Mouse (Mus musculus): ENCODE data around the gene Ccdc85c. TPM values are rescaled to one million over a fixed set of nuclear protein-coding genes. Genes with fewer than 3 reads are reported as not detected.

Gene Ccdc85c
- polyA plus RNA-seq, 1 experiment from 2014 or later: 8.2 TPM

- no peak for ATAC-seq (ENCODE audit: insufficient number of reproducible peaks, insufficient read depth, low FRiP score, low read depth)
- Histone ChIP-seq H3K9me3 (ENCODE audit: control insufficient read depth, low read length) (no peaks in the 10 kb centered on the region), H3K4me1 (ENCODE audit: control insufficient read depth in 2 of 2, insufficient read depth in 2 of 2, low read length in 2 of 2) (peaks cover 57 to 72% of the 10 kb centered on the region in 2 experiments), H3K36me3 (ENCODE audit: control insufficient read depth, insufficient read depth, low read length) (no peaks in the 10 kb centered on the region), H3K27ac (replicated peaks in 1 of 2; ENCODE audit: control insufficient read depth in 1 of 2, insufficient read depth in 1 of 2, low read depth in 2 of 2, low read length in 2 of 2) (no peak overlapping the region), H3K4me2 (ENCODE audit: low read length) (no peak overlapping the region), H3K9ac (ENCODE audit: low read length) (no peak overlapping the region), H3K4me3 (ENCODE audit: control insufficient read depth in 1 of 2, insufficient read depth in 1 of 2, low read depth in 1 of 2, low read length in 2 of 2) (no peak overlapping the region), H3K27me3 (ENCODE audit: control insufficient read depth, insufficient read depth, low read length) (no peaks in the 10 kb centered on the region)
- 41% methylated on average over 14 of the region's 14 CpGs for WGBS
Observed at GRCm38 (mm10) chr12:108234832-108235602, 40.2 kb downstream of the Ccdc85c start.

DNA sequence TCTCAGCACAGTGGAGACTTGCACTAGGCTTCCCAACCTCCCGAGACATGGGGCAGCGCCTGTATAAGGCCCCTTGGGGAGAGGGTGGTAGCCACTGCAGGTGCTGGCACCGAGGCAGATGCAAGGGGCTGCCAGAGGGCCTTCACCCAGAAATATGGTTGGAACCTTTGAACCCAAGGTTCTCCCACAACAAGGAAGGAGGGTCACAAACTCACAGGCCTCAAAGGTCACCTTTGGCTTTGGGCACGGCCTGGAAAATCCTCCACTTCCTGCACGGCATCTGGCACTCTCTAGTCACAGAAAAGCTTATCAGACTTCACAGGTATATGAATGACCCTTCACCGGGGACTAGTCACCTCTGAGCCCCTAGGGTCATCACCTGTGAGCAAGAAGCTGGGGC, 41.5 kb downstream of the Ccdc85c start:
- H3K36me3 ChIP-seq (ENCODE audit: control insufficient read depth, insufficient read depth, low read length): no peaks in the 10 kb centered on the region
- no peak overlapping the region for H3K9ac ChIP-seq (ENCODE audit: low read length)
- no peak overlapping the region for H3K27ac ChIP-seq (replicated peaks in 1 of 2; ENCODE audit: control insufficient read depth in 1 of 2, insufficient read depth in 1 of 2, low read depth in 2 of 2, low read length in 2 of 2)
- H3K4me2 ChIP-seq (ENCODE audit: low read length): no peak overlapping the region
- peaks cover 57 to 72% of the 10 kb centered on the region in 2 experiments for H3K4me1 ChIP-seq (ENCODE audit: control insufficient read depth in 2 of 2, insufficient read depth in 2 of 2, low read length in 2 of 2)
- H3K27me3 ChIP-seq (ENCODE audit: control insufficient read depth, insufficient read depth, low read length): no peaks in the 10 kb centered on the region
- no peak for ATAC-seq (ENCODE audit: insufficient number of reproducible peaks, insufficient read depth, low FRiP score, low read depth)
- H3K9me3 ChIP-seq (ENCODE audit: control insufficient read depth, low read length): no peaks in the 10 kb centered on the region
- WGBS: 80% methylated on average over 6 of the region's 6 CpGs
- H3K4me3 ChIP-seq (ENCODE audit: control insufficient read depth in 1 of 2, insufficient read depth in 1 of 2, low read depth in 1 of 2, low read length in 2 of 2): no peak overlapping the region

DNA sequence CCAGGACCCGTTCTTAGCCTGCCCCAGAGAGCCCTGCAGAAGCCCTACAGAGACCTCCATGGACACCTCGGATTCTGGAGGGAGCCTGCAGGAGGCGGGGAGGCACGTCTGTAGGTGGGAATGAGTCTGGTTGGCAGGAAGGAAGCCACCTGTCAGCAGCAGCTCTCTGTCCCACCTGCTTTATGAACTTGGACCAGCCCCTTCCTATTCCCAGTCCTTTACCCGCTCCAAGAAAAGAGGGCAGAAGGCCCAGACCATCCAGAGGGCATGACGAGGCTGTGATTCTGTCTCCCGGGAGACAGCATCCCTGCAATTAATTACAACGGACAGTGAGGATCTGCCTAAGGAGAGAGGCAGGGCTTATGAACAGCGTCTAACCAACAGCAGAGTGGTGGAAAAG, 43.3 kb downstream of the Ccdc85c start:
- no peak overlapping the region for H3K4me3 ChIP-seq (ENCODE audit: control insufficient read depth in 1 of 2, insufficient read depth in 1 of 2, low read depth in 1 of 2, low read length in 2 of 2)
- peaks cover 46 to 62% of the 10 kb centered on the region in 2 experiments for H3K4me1 ChIP-seq (ENCODE audit: control insufficient read depth in 2 of 2, insufficient read depth in 2 of 2, low read length in 2 of 2)
- H3K9me3 ChIP-seq (ENCODE audit: control insufficient read depth, low read length): no peaks in the 10 kb centered on the region

GRCm38 (mm10) chr12:108230821-108231794, 44.1 kb downstream of the Ccdc85c start:
- 46% methylated on average over 17 of the region's 18 CpGs for WGBS
- Histone ChIP-seq H3K4me2 (ENCODE audit: low read length) (0 out of 2 replicates have a peak overlapping the region, but pooled peaks have one; percentile 4), H3K9me3 (ENCODE audit: control insufficient read depth, low read length) (no peaks in the 10 kb centered on the region), H3K27ac (replicated peaks in 1 of 2; ENCODE audit: control insufficient read depth in 1 of 2, insufficient read depth in 1 of 2, low read depth in 2 of 2, low read length in 2 of 2) (no peak overlapping the region), H3K4me3 (ENCODE audit: control insufficient read depth in 1 of 2, insufficient read depth in 1 of 2, low read depth in 1 of 2, low read length in 2 of 2) (no peak overlapping the region), H3K4me1 (ENCODE audit: control insufficient read depth in 2 of 2, insufficient read depth in 2 of 2, low read length in 2 of 2) (peaks cover 40 to 55% of the 10 kb centered on the region in 2 experiments), H3K36me3 (ENCODE audit: control insufficient read depth, insufficient read depth, low read length) (no peaks in the 10 kb centered on the region), H3K9ac (ENCODE audit: low read length) (0 out of 2 replicates have a peak overlapping the region, but pooled peaks have one; percentile 30), H3K27me3 (ENCODE audit: control insufficient read depth, insufficient read depth, low read length) (no peaks in the 10 kb centered on the region)
- ATAC-seq (ENCODE audit: insufficient number of reproducible peaks, insufficient read depth, low FRiP score, low read depth): no peak

More for the DNA sequence above, 43.3 kb downstream of the Ccdc85c start:
- H3K27ac ChIP-seq (replicated peaks in 1 of 2; ENCODE audit: control insufficient read depth in 1 of 2, insufficient read depth in 1 of 2, low read depth in 2 of 2, low read length in 2 of 2): no peak overlapping the region
- no peaks in the 10 kb centered on the region for H3K36me3 ChIP-seq (ENCODE audit: control insufficient read depth, insufficient read depth, low read length)
- no peak for ATAC-seq (ENCODE audit: insufficient number of reproducible peaks, insufficient read depth, low FRiP score, low read depth)
- no peak overlapping the region for H3K9ac ChIP-seq (ENCODE audit: low read length)
- 62% methylated on average over 9 of the region's 9 CpGs for WGBS
- no peak overlapping the region for H3K4me2 ChIP-seq (ENCODE audit: low read length)
- H3K27me3 ChIP-seq (ENCODE audit: control insufficient read depth, insufficient read depth, low read length): no peaks in the 10 kb centered on the region

DNA sequence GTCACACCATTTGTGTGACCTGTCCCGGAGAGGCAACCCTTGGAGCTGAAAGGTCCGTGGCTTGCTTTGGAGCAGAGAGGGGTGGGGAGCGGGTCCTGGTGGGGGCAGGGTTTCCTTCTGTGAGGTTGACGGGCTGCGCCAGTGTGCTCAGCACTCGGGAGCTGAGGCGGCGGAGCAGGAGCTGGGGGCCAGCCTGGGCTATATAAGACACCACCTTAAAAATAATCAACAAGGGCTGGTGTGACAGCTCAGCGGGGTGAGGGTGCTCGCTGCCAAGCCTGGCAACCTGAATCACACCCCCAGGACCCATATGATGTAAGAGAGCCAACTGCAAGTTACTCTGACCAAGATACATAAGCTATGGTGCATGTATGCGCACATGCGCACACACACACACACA, 45.1 kb downstream of the Ccdc85c start:
- Histone ChIP-seq H3K27ac (replicated peaks in 1 of 2; ENCODE audit: control insufficient read depth in 1 of 2, insufficient read depth in 1 of 2, low read depth in 2 of 2, low read length in 2 of 2) (peak overlapping the region in 1 of 2 experiments; percentile 29; a peak in 1 of 4 replicates), H3K4me1 (ENCODE audit: control insufficient read depth in 2 of 2, insufficient read depth in 2 of 2, low read length in 2 of 2) (peaks cover 42 to 55% of the 10 kb centered on the region in 2 experiments), H3K9ac (ENCODE audit: low read length) (peak overlapping the region; percentile 51; the same call in 1 of the 2 replicates), H3K4me2 (ENCODE audit: low read length) (no peak overlapping the region), H3K4me3 (ENCODE audit: control insufficient read depth in 1 of 2, insufficient read depth in 1 of 2, low read depth in 1 of 2, low read length in 2 of 2) (no peak overlapping the region), H3K9me3 (ENCODE audit: control insufficient read depth, low read length) (no peaks in the 10 kb centered on the region), H3K27me3 (ENCODE audit: control insufficient read depth, insufficient read depth, low read length) (no peaks in the 10 kb centered on the region), H3K36me3 (ENCODE audit: control insufficient read depth, insufficient read depth, low read length) (no peaks in the 10 kb centered on the region)
- 72% methylated on average over 12 of the region's 12 CpGs for WGBS
- no peak for ATAC-seq (ENCODE audit: insufficient number of reproducible peaks, insufficient read depth, low FRiP score, low read depth)

GRCm38 (mm10) chr12:108227527-108227926, 47.7 kb downstream of the Ccdc85c start:
- Histone ChIP-seq H3K9ac (ENCODE audit: low read length) (no peak overlapping the region), H3K27ac (replicated peaks in 1 of 2; ENCODE audit: control insufficient read depth in 1 of 2, insufficient read depth in 1 of 2, low read depth in 2 of 2, low read length in 2 of 2) (no peak overlapping the region), H3K4me2 (ENCODE audit: low read length) (no peak overlapping the region), H3K9me3 (ENCODE audit: control insufficient read depth, low read length) (no peaks in the 10 kb centered on the region), H3K4me3 (ENCODE audit: control insufficient read depth in 1 of 2, insufficient read depth in 1 of 2, low read depth in 1 of 2, low read length in 2 of 2) (no peak overlapping the region), H3K27me3 (ENCODE audit: control insufficient read depth, insufficient read depth, low read length) (no peaks in the 10 kb centered on the region), H3K36me3 (ENCODE audit: control insufficient read depth, insufficient read depth, low read length) (no peaks in the 10 kb centered on the region), H3K4me1 (ENCODE audit: control insufficient read depth in 2 of 2, insufficient read depth in 2 of 2, low read length in 2 of 2) (peaks cover 47 to 63% of the 10 kb centered on the region in 2 experiments)
- ATAC-seq (ENCODE audit: insufficient number of reproducible peaks, insufficient read depth, low FRiP score, low read depth): no peak
- WGBS: 56% methylated on average over 16 of the region's 16 CpGs

DNA sequence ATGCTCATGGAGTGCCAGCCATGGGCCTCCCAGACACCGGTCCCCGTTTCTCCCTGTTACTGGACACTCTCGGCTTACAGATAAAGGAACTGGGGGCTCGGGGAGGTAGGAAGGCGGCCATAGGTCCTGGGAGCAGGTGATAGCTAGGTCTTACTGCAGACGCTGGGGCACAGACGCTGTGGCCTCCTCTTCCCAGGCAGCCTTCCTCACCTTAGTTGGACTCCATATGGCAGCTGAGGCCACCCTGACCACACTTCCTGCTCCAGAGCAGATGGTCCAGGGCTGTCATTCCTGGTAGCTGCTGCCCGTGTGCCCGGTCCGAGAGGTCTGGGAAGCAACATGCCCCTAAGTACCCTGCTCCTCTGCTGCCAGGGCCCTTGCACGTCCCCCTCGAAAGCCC, 48.3 kb downstream of the Ccdc85c start:
- Histone ChIP-seq H3K9me3 (ENCODE audit: control insufficient read depth, low read length) (no peaks in the 10 kb centered on the region), H3K27ac (replicated peaks in 1 of 2; ENCODE audit: control insufficient read depth in 1 of 2, insufficient read depth in 1 of 2, low read depth in 2 of 2, low read length in 2 of 2) (no peak overlapping the region), H3K4me2 (ENCODE audit: low read length) (no peak overlapping the region), H3K4me1 (ENCODE audit: control insufficient read depth in 2 of 2, insufficient read depth in 2 of 2, low read length in 2 of 2) (peaks cover 47 to 63% of the 10 kb centered on the region in 2 experiments), H3K4me3 (ENCODE audit: control insufficient read depth in 1 of 2, insufficient read depth in 1 of 2, low read depth in 1 of 2, low read length in 2 of 2) (no peak overlapping the region), H3K9ac (ENCODE audit: low read length) (no peak overlapping the region), H3K27me3 (ENCODE audit: control insufficient read depth, insufficient read depth, low read length) (no peaks in the 10 kb centered on the region), H3K36me3 (ENCODE audit: control insufficient read depth, insufficient read depth, low read length) (no peaks in the 10 kb centered on the region)
- WGBS: 82% methylated on average over 12 of the region's 12 CpGs
- no peak for ATAC-seq (ENCODE audit: insufficient number of reproducible peaks, insufficient read depth, low FRiP score, low read depth)

Measured in heart, embryonic 14.5 days (tissue).